Mouse (Mus musculus) stomach, postnatal 0 days (tissue): Measurements from ENCODE around the gene Tlx2.

Experiments used
- CTCF ChIP-seq: IDR thresholded peaks from 2 replicates; pipeline ENCODE4 v1.5.1; 2016; ENCODE audit warnings: antibody characterized with exemption, low read depth, mild to moderate bottlenecking, moderate library complexity
- EP300 ChIP-seq: optimal IDR thresholded peaks from 2 replicates; pipeline ENCODE3; 2016; ENCODE audit warnings: antibody characterized with exemption

GRCm38 (mm10) chr6:83101316-83101687 is 31.2 kb upstream of the Tlx2 start, which contains the start of the genes Ccdc142 and Gm42688:
- TF ChIP-seq CTCF (peak; percentile 83), EP300 (no peak)
